Mouse (Mus musculus): ENCODE data around the gene Fggy. TPM values are rescaled to one million over a fixed set of nuclear protein-coding genes. Genes with fewer than 3 reads are reported as not detected.
A peak's percentile ranks its signal among the peaks of the same experiment; 100 is the strongest.

The Fggy gene
- polyA plus RNA-seq, 1 experiment from 2014 or later = 5.3 TPM

GRCm38 (mm10) chr4:95709750-95710149 is 152.4 kb downstream of the Fggy start:
- no peak overlapping the region for H3K27ac ChIP-seq
- no peak for ATAC-seq
- WGBS = 80% methylated on average over 1 of the region's 1 CpGs
- no peak overlapping the region for H3K4me2 ChIP-seq
- H3K27me3 ChIP-seq = no peaks in the 10 kb centered on the region
- H3K4me3 ChIP-seq = no peak overlapping the region
- no peaks in the 10 kb centered on the region for H3K9me3 ChIP-seq (replicated peaks)
- no peaks in the 10 kb centered on the region for H3K36me3 ChIP-seq (ENCODE audit: poor library complexity, severe bottlenecking)
- H3K4me1 ChIP-seq = no peaks in the 10 kb centered on the region
- no peak overlapping the region for H3K9ac ChIP-seq

GRCm38 (mm10) chr4:95712802-95713201 is 155.5 kb downstream of the Fggy start:
- no peak for ATAC-seq
- Histone ChIP-seq H3K4me2 (no peak overlapping the region), H3K9me3 (replicated peaks) (no peaks in the 10 kb centered on the region), H3K4me3 (no peak overlapping the region), H3K27me3 (no peaks in the 10 kb centered on the region), H3K4me1 (no peaks in the 10 kb centered on the region), H3K36me3 (ENCODE audit: poor library complexity, severe bottlenecking) (no peaks in the 10 kb centered on the region), H3K27ac (no peak overlapping the region), H3K9ac (no peak overlapping the region)
- 88% methylated on average over 1 of the region's 1 CpGs for WGBS

GRCm38 (mm10) chr4:95713271-95713670 is 156.0 kb downstream of the Fggy start:
- H3K4me3 ChIP-seq = no peak overlapping the region

DNA sequence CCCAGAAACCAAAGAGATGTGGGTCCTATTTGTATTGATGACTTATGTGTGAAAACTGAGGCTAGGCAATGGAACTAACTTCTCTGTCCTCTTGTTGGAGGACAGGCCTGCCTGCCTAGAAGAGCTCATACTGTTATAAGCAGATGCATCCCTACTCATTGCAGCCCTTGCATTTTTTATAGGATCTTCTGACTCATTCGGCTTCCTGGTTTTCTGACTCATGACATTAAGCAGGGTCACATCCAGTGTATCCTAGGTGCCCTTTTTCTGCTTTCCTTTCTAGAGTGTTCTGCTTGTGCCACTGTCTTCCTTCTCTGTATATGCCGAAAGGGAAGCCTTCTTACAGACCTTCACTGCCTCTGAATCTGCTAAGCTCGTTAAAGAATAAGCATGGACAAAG is 158.8 kb downstream of the Fggy start:
- H3K4me3 ChIP-seq = no peak overlapping the region
- H3K4me2 ChIP-seq = no peak overlapping the region
- no peaks in the 10 kb centered on the region for H3K9me3 ChIP-seq (replicated peaks)
- H3K9ac ChIP-seq = no peak overlapping the region
- no peaks in the 10 kb centered on the region for H3K36me3 ChIP-seq (ENCODE audit: poor library complexity, severe bottlenecking)
- no peak overlapping the region for H3K27ac ChIP-seq
- H3K27me3 ChIP-seq = no peaks in the 10 kb centered on the region
- ATAC-seq = no peak
- 69% methylated on average over 3 of the region's 3 CpGs for WGBS
- H3K4me1 ChIP-seq = no peaks in the 10 kb centered on the region

More at GRCm38 (mm10) chr4:95713271-95713670, 156.0 kb downstream of the Fggy start:
- no peaks in the 10 kb centered on the region for H3K27me3 ChIP-seq
- H3K36me3 ChIP-seq (ENCODE audit: poor library complexity, severe bottlenecking) = no peaks in the 10 kb centered on the region
- no peak overlapping the region for H3K9ac ChIP-seq
- 81% methylated on average over 3 of the region's 3 CpGs for WGBS
- H3K9me3 ChIP-seq (replicated peaks) = no peaks in the 10 kb centered on the region
- H3K4me2 ChIP-seq = no peak overlapping the region
- no peak overlapping the region for H3K27ac ChIP-seq
- ATAC-seq = no peak
- H3K4me1 ChIP-seq = no peaks in the 10 kb centered on the region

DNA sequence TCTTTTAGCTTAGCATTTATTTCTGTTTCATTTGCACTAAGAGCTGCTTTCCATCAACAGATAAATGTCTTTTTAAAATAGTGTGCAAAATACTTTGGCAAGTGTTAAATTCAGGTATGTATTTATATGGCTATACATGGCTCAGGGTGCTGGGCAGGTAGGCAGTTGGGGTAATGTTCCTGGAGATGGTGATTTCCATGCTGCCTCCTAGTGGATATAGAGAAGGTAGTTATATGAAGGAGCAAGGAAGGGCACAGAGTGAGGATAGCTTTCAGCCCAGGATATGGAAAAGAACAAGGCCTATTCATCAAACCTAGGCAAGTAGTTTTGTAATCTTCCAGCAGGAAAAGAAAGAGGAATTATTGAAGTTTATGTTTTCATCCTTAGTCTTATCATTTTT is 166.3 kb downstream of the Fggy start:
- Histone ChIP-seq H3K4me3 (no peak overlapping the region), H3K9ac (no peak overlapping the region), H3K36me3 (ENCODE audit: poor library complexity, severe bottlenecking) (no peaks in the 10 kb centered on the region), H3K4me1 (no peaks in the 10 kb centered on the region; the same call in 1 of the 2 replicates), H3K9me3 (replicated peaks) (no peaks in the 10 kb centered on the region), H3K27me3 (no peaks in the 10 kb centered on the region), H3K27ac (no peak overlapping the region), H3K4me2 (no peak overlapping the region)
- no peak for ATAC-seq

DNA sequence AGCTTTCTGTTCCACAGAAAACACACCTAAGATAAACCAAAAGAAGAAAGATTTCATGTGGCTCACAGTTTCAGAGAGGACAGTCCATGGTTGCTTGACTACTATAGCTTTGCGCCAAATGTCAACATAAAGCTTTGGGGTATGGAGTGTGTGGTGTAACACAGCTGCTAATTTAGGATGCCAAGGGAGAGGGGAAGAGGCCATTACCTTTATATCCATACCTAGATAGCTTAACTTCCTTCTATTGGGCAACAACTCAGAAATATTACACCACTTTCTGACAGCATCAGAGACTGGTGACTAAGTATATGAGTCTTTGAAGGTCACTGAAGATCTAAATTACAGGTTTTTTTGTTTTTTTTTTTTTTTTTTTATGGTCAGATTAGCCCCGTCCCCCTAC is 169.1 kb downstream of the Fggy start:
- Histone ChIP-seq H3K9ac (no peak overlapping the region), H3K4me2 (no peak overlapping the region), H3K4me3 (no peak overlapping the region), H3K36me3 (ENCODE audit: poor library complexity, severe bottlenecking) (no peaks in the 10 kb centered on the region), H3K4me1 (peaks cover 11% of the 10 kb centered on the region), H3K27me3 (no peaks in the 10 kb centered on the region), H3K27ac (no peak overlapping the region), H3K9me3 (replicated peaks) (no peaks in the 10 kb centered on the region)
- no peak for ATAC-seq
- WGBS = 97% methylated on average over 2 of the region's 2 CpGs

GRCm38 (mm10) chr4:95729142-95729826 is 172.0 kb downstream of the Fggy start:
- Histone ChIP-seq H3K9ac (no peak overlapping the region), H3K4me2 (no peak overlapping the region), H3K9me3 (replicated peaks) (no peaks in the 10 kb centered on the region), H3K27me3 (no peaks in the 10 kb centered on the region), H3K36me3 (ENCODE audit: poor library complexity, severe bottlenecking) (no peaks in the 10 kb centered on the region), H3K4me3 (no peak overlapping the region), H3K4me1 (peaks cover 24% of the 10 kb centered on the region), H3K27ac (no peak overlapping the region; the same call in none of the 2 replicates)
- WGBS = 31% methylated on average over 3 of the region's 3 CpGs
- ATAC-seq = peak; percentile 41; the same call in 1 of the 2 replicates

DNA sequence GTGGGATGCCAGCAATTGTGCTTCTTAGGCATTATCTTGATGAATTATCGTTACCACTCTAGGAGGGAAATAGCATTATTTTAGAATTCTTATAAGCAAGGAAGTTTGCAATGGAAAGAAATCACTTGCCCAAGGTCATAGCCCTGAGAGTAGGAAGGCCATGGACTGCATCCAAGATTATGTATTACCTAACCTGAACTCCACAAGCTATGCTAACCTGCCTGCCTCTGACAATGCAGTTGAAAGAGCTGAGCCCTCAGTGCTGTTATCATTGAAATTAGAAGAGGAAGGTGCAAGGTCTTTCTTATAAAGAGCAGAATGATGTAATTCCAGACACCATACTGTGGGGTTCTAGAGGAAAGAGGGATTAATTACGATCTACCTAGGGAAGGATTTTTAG is 173.8 kb downstream of the Fggy start:
- no peak overlapping the region for H3K4me2 ChIP-seq
- ATAC-seq = no peak
- H3K4me3 ChIP-seq = no peak overlapping the region
- H3K9ac ChIP-seq = no peak overlapping the region
- H3K4me1 ChIP-seq = peaks cover 24% of the 10 kb centered on the region
- no peak overlapping the region for H3K27ac ChIP-seq
- H3K36me3 ChIP-seq (ENCODE audit: poor library complexity, severe bottlenecking) = no peaks in the 10 kb centered on the region
- H3K9me3 ChIP-seq (replicated peaks) = no peaks in the 10 kb centered on the region
- no peaks in the 10 kb centered on the region for H3K27me3 ChIP-seq
- 81% methylated on average over 2 of the region's 2 CpGs for WGBS

GRCm38 (mm10) chr4:95733397-95734249 is 176.3 kb downstream of the Fggy start:
- WGBS = 10% methylated on average over 6 of the region's 6 CpGs

DNA sequence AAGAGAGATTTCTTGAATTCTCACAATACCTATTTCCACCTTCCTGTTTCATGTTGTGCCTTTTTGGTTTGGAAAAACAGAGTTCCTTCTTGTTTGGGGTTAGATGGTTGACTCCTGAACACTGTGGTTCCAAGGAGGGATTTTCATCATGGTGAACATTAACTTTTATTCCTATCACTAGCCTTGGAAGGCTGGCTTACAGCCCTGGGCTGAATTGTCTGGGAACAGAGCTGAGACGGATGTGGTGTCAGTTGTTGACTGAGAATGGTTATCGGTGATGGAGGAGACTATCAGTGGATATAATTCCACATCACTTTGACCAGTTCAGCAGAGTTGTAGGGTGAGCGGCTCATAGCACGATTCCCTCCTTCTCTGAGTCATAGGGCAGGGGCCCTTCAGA is 178.7 kb downstream of the Fggy start:
- peaks cover 13% of the 10 kb centered on the region for H3K4me1 ChIP-seq
- no peaks in the 10 kb centered on the region for H3K36me3 ChIP-seq (ENCODE audit: poor library complexity, severe bottlenecking)
- WGBS = 98% methylated on average over 4 of the region's 4 CpGs
- no peak for ATAC-seq
- H3K9ac ChIP-seq = no peak overlapping the region
- H3K9me3 ChIP-seq (replicated peaks) = no peaks in the 10 kb centered on the region
- no peak overlapping the region for H3K4me2 ChIP-seq
- no peak overlapping the region for H3K27ac ChIP-seq
- H3K27me3 ChIP-seq = no peaks in the 10 kb centered on the region
- H3K4me3 ChIP-seq = no peak overlapping the region

More at GRCm38 (mm10) chr4:95733397-95734249, 176.3 kb downstream of the Fggy start:
- Histone ChIP-seq H3K27me3 (no peaks in the 10 kb centered on the region), H3K27ac (peak overlapping the region; percentile 66), H3K36me3 (ENCODE audit: poor library complexity, severe bottlenecking) (no peaks in the 10 kb centered on the region), H3K4me2 (no peak overlapping the region), H3K4me1 (peaks cover 24% of the 10 kb centered on the region), H3K4me3 (no peak overlapping the region), H3K9ac (no peak overlapping the region), H3K9me3 (replicated peaks) (no peaks in the 10 kb centered on the region)
- peak; percentile 87 for ATAC-seq

DNA sequence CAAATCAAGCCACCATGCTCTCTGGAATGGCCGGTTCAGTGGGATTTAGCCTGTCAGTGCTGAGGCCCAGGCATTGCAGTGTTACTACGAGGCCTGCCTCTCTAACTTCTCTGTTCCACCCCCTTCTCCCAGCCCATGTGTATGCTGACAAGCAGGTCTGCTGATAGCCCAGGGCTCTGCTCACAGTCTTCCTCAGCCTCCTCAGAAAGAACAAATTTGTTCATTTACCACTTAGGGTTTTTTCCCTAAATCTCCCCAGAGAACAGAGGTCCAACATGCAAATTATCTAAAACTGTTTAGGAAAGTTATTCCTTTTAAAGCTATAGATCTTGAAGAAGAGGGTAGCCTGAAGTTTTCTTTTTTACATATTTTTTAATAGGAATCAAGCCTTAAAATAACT is 179.4 kb downstream of the Fggy start:
- 77% methylated on average over 2 of the region's 2 CpGs for WGBS
- peaks cover 13% of the 10 kb centered on the region for H3K4me1 ChIP-seq

DNA sequence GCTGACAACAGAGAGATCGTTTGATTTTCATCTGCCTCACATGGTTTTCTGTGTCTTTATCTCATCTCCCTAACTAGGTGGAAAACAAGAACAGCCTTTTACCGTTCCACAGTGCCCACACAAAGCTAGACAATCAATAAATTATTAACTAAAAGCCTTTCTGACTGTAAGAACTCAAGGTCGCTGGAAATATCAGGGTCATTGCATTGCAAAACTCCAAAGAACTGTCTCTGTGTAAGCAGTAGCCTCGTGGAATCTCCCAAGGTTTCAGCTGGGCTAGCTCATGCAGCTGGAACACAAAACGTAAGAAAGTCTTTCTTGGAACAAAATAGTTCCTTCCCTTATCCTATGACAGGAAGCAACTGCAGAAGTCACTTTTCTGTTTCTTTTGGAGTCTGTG is 180.9 kb downstream of the Fggy start:
- 34% methylated on average over 5 of the region's 5 CpGs for WGBS
- H3K4me3 ChIP-seq = no peak overlapping the region
- H3K9me3 ChIP-seq (replicated peaks) = no peaks in the 10 kb centered on the region

More for the DNA sequence above, 179.4 kb downstream of the Fggy start:
- Histone ChIP-seq H3K27ac (no peak overlapping the region), H3K4me3 (no peak overlapping the region), H3K9me3 (replicated peaks) (no peaks in the 10 kb centered on the region), H3K36me3 (ENCODE audit: poor library complexity, severe bottlenecking) (no peaks in the 10 kb centered on the region), H3K4me2 (no peak overlapping the region), H3K27me3 (no peaks in the 10 kb centered on the region), H3K9ac (no peak overlapping the region)
- no peak for ATAC-seq

More for the DNA sequence above, 180.9 kb downstream of the Fggy start:
- no peaks in the 10 kb centered on the region for H3K27me3 ChIP-seq
- no peak overlapping the region for H3K27ac ChIP-seq
- no peak overlapping the region for H3K9ac ChIP-seq
- H3K36me3 ChIP-seq (ENCODE audit: poor library complexity, severe bottlenecking) = no peaks in the 10 kb centered on the region
- H3K4me1 ChIP-seq = peaks cover 11% of the 10 kb centered on the region
- no peak overlapping the region for H3K4me2 ChIP-seq
- no peak for ATAC-seq
